Mouse (Mus musculus): Measurements from ENCODE around the gene Zzef1. TPM values are rescaled to one million over a fixed set of nuclear protein-coding genes. Genes with fewer than 3 reads are reported as not detected.

Gene Zzef1
- 10 to 100 TPM; 87.7 to 92.5 TPM for total RNA-seq (2023)

GRCm38 (mm10) chr11:72795455-72796295 lies at the start of gene Zzef1, which contains the start of gene Cyb5d2:
Gene Zzef1, plus strand, starts transcription at chr11:72796226.
Gene Cyb5d2, minus strand, starts transcription at chr11:72796142.

GRCm38 (mm10) chr11:72961072-72961980 lies 165.3 kb downstream of the Zzef1 start, which contains the start of gene Atp2a3:
Gene Atp2a3, plus strand, starts transcription at chr11:72961169.

Other genes starting within 250 kb of the Zzef1 start
- gene Spns3, start 245.7 kb upstream of the Zzef1 start, total RNA-seq (2023): 10 to 100 TPM; 12.5 to 12.6 TPM
- gene Ube2g1, start 188.9 kb upstream of the Zzef1 start, total RNA-seq (2023): 10 to 100 TPM; 37.2 to 44.9 TPM
- 100 to 1,000 TPM; 111 to 117 TPM for gene Ankfy1, start 106.2 kb upstream of the Zzef1 start, total RNA-seq (2023)
- gene Cyb5d2, start 84 bp upstream of the Zzef1 start, total RNA-seq (2023): 1 to 10 TPM; 8.0 to 8.7 TPM
- 100 to 1,000 TPM; 568 to 586 TPM for gene Atp2a3, start 164.9 kb downstream of the Zzef1 start, total RNA-seq (2023)
- 1 to 10 TPM; 2.7 to 3.0 TPM for gene P2rx1, start 202.9 kb downstream of the Zzef1 start, total RNA-seq (2023)
- 1 to 10 TPM; 2.7 to 3.0 TPM for gene Camkk1, start 222.8 kb downstream of the Zzef1 start, total RNA-seq (2023)